Mouse (Mus musculus): ENCODE measurements around the gene Nup107. TPM values are rescaled to one million over a fixed set of nuclear protein-coding genes. Genes with fewer than 3 reads are reported as not detected.

The Nup107 gene
- total and polyA plus RNA-seq, 3 experiments, result 47.7 to 97.0 (median 82.0) TPM

GRCm38 (mm10) chr10:117818600-117818999 is 26.1 kb upstream of the Nup107 start:
- no peak overlapping the region for H3K27ac ChIP-seq (ENCODE audit: insufficient read depth, low read depth)
- no peaks in the 10 kb centered on the region for H3K27me3 ChIP-seq (replicated peaks)

GRCm38 (mm10) chr10:117816721-117817120 is 24.2 kb upstream of the Nup107 start:
- no peaks in the 10 kb centered on the region for H3K4me1 ChIP-seq (ENCODE audit: control insufficient read depth in 1 of 2, insufficient read depth in 2 of 2)
- H3K79me2 ChIP-seq (replicated peaks; ENCODE audit: control insufficient read depth, extremely low read depth, insufficient read depth, poor library complexity, severe bottlenecking), result no peaks in the 10 kb centered on the region
- TF ChIP-seq PAX5 (IDR thresholded peaks at IDR 0.05; ENCODE audit: low read length) (no peak), USF2 (conservative IDR thresholded peaks at IDR 0.05; ENCODE audit: low read depth, low read length) (no peak), TCF12 (IDR thresholded peaks at IDR 0.05; ENCODE audit: low read depth, low read length) (no peak), E2F4 (IDR thresholded peaks at IDR 0.05; ENCODE audit: insufficient replicate concordance, low read depth, low read length) (no peak), NELFE (IDR thresholded peaks at IDR 0.05; ENCODE audit: low read depth, low read length) (no peak), TBP (conservative IDR thresholded peaks at IDR 0.05; ENCODE audit: low read depth, low read length) (no peak), CTCF (conservative IDR thresholded peaks at IDR 0.05 in 1 of 2, IDR thresholded peaks at IDR 0.05 in 1 of 2; ENCODE audit: low read depth in 2 of 2, low read length in 2 of 2) (no peak), ETS1 (conservative IDR thresholded peaks at IDR 0.05; ENCODE audit: low read depth, low read length) (no peak), MEF2A (IDR thresholded peaks at IDR 0.05; ENCODE audit: borderline replicate concordance, low read depth, low read length) (no peak), MAFK (IDR thresholded peaks at IDR 0.05; ENCODE audit: insufficient replicate concordance, low read length) (no peak)
- no peak overlapping the region for H3K9ac ChIP-seq (ENCODE audit: insufficient read depth, low read depth)
- no peak overlapping the region for H3K27ac ChIP-seq (ENCODE audit: insufficient read depth, low read depth)
- no peak for DNase-seq (ENCODE audit: extremely low read depth)
- dilution Hi-C loops (cut with MboI; ENCODE audit: extremely low pct_ligation_motif_present, extremely low pct_unique_long_range_greater_than_20kb, low sequenced_read_pairs), result no loop called here
- H3K36me3 ChIP-seq (replicated peaks in 1 of 2; ENCODE audit: control insufficient read depth in 1 of 2, insufficient read depth in 1 of 2, low read length in 1 of 2), result peaks cover 57 to 93% of the 10 kb centered on the region in 2 experiments
- no peak overlapping the region for H3K4me2 ChIP-seq (ENCODE audit: insufficient read depth, low read depth, poor library complexity, severe bottlenecking)
- no peak overlapping the region for H3K4me3 ChIP-seq (replicated peaks in 1 of 3; ENCODE audit: low read depth in 2 of 3, low read length in 2 of 3, poor library complexity in 1 of 3)
- in situ Hi-C loops (cut with MboI; ENCODE audit: low pct_ligation_motif_present, low pct_unique_long_range_greater_than_20kb, low sequenced_read_pairs), result no loop called here
- H3K27me3 ChIP-seq (replicated peaks), result no peaks in the 10 kb centered on the region
- no peaks in the 10 kb centered on the region for H3K9me3 ChIP-seq (replicated peaks; ENCODE audit: low read length)

More at GRCm38 (mm10) chr10:117818600-117818999, 26.1 kb upstream of the Nup107 start:
- H3K79me2 ChIP-seq (replicated peaks; ENCODE audit: control insufficient read depth, extremely low read depth, insufficient read depth, poor library complexity, severe bottlenecking), result peaks cover 2% of the 10 kb centered on the region
- H3K9ac ChIP-seq (ENCODE audit: insufficient read depth, low read depth), result no peak overlapping the region
- H3K4me3 ChIP-seq (replicated peaks in 1 of 3; ENCODE audit: low read depth in 2 of 3, low read length in 2 of 3, poor library complexity in 1 of 3), result no peak overlapping the region
- dilution Hi-C loops (cut with MboI; ENCODE audit: extremely low pct_ligation_motif_present, extremely low pct_unique_long_range_greater_than_20kb, low sequenced_read_pairs), result no loop called here
- TF ChIP-seq MAZ (IDR thresholded peaks at IDR 0.05; ENCODE audit: low read depth, low read length) (no peak), ELF1 (IDR thresholded peaks at IDR 0.05; ENCODE audit: low read depth, low read length) (no peak), RCOR1 (conservative IDR thresholded peaks at IDR 0.05; ENCODE audit: low read depth, low read length) (no peak), JUN (IDR thresholded peaks at IDR 0.05; ENCODE audit: insufficient read depth, low read depth, low read length) (no peak), ZNF384 (IDR thresholded peaks at IDR 0.05; ENCODE audit: low read depth, low read length) (no peak), IRF4 (IDR thresholded peaks at IDR 0.05; ENCODE audit: low read depth, low read length) (no peak), SIN3A (IDR thresholded peaks at IDR 0.05; ENCODE audit: low read length) (no peak)
- peaks cover 63 to 92% of the 10 kb centered on the region in 2 experiments for H3K36me3 ChIP-seq (replicated peaks in 1 of 2; ENCODE audit: control insufficient read depth in 1 of 2, insufficient read depth in 1 of 2, low read length in 1 of 2)
- no peak for DNase-seq (ENCODE audit: extremely low read depth)
- no peaks in the 10 kb centered on the region for H3K4me1 ChIP-seq (ENCODE audit: control insufficient read depth in 1 of 2, insufficient read depth in 2 of 2)
- in situ Hi-C loops (cut with MboI; ENCODE audit: low pct_ligation_motif_present, low pct_unique_long_range_greater_than_20kb, low sequenced_read_pairs), result no loop called here
- H3K9me3 ChIP-seq (replicated peaks; ENCODE audit: low read length), result no peaks in the 10 kb centered on the region
- no peak overlapping the region for H3K4me2 ChIP-seq (ENCODE audit: insufficient read depth, low read depth, poor library complexity, severe bottlenecking)

Data from CH12.LX (cell line).